Mouse (Mus musculus) heart, postnatal 0 days (tissue): ENCODE data around the gene Qtrt1. TPM values are rescaled to one million over a fixed set of nuclear protein-coding genes. Genes with fewer than 3 reads are reported as not detected.
"Not testable (repeated sequence)": the region's sequence is repeated elsewhere in the genome, so short reads cannot be mapped to it uniquely, and the experiment has no call there.

Experiments used
- ATAC-seq: fragments of 200-750 bp; cut with Nextera tagmentation; 2 replicates; pipeline ENCODE4 v1.8.0; 2017; ENCODE audit warnings: low read depth, moderate number of reproducible peaks, moderate library complexity; ENCODE audit not compliant: insufficient read depth
- DNase-seq: peaks from one replicate; pipeline ENCODE4 v3.0.0-alpha.2; 2016; ENCODE audit warnings: low spot score
- H3K27ac ChIP-seq: fragments of 300-500 bp; sonication (generic); 2 replicates; pipeline ENCODE4 v1.5.1; 2014; ENCODE audit warnings: low read depth, mild to moderate bottlenecking
- H3K27me3 ChIP-seq: fragments of 300-500 bp; sonication (generic); 2 replicates; pipeline ENCODE4 v1.6.1; 2014; ENCODE audit warnings: low read length, mixed read lengths; ENCODE audit not compliant: control insufficient read depth, insufficient read depth
- H3K36me3 ChIP-seq: fragments of 300-500 bp; sonication (generic); replicated peaks from 2 replicates; pipeline ENCODE4 v1.6.1; 2014; ENCODE audit warnings: low read length, mixed read lengths; ENCODE audit not compliant: control insufficient read depth, insufficient read depth
- H3K4me1 ChIP-seq: fragments of 300-500 bp; sonication (generic); 2 replicates; pipeline ENCODE4 v1.6.1; 2014; ENCODE audit warnings: antibody characterized with exemption; ENCODE audit not compliant: control insufficient read depth, insufficient read depth
- H3K4me2 ChIP-seq: fragments of 300-500 bp; sonication (generic); 2 replicates; pipeline ENCODE4 v1.6.1; 2014; ENCODE audit warnings: low read depth, mild to moderate bottlenecking, low read length, moderate library complexity
- H3K4me3 ChIP-seq: fragments of 300-500 bp; sonication (generic); 2 replicates; pipeline ENCODE4 v1.5.1; 2014; ENCODE audit warnings: low read depth, low read length
- H3K9ac ChIP-seq: fragments of 300-500 bp; sonication (generic); replicated peaks from 2 replicates; pipeline ENCODE4 v1.6.1; 2014; ENCODE audit warnings: low read depth, low read length, mixed read lengths
- H3K9me3 ChIP-seq: fragments of 300-500 bp; sonication (generic); replicated peaks from 2 replicates; pipeline ENCODE4 v1.6.1; 2016; ENCODE audit warnings: low read length; ENCODE audit not compliant: control insufficient read depth
- CTCF ChIP-seq: IDR thresholded peaks from 2 replicates; pipeline ENCODE4 v1.5.1; 2016; ENCODE audit warnings: antibody characterized with exemption, control low read depth, low read depth
- EP300 ChIP-seq: IDR thresholded peaks from 2 replicates; pipeline ENCODE4 v1.6.1; 2016; ENCODE audit warnings: antibody characterized with exemption, low read depth
- WGBS: fragments of 180-500 bp; shearing (Covaris S2); extraction: QIAGEN DNeasy Blood & Tissue Kit; methylation state at CpG from one replicate; pipeline ENCODE4 v1.1.7; 2014; 5-methylcytosine and 5-hydroxymethylcytosine counted together
- polyA plus RNA-seq: library from polyadenylated mRNA; unstranded; fragments of >200 nt; fragmentation: Nextera tagmentation; extraction: Ambion mirVana; gene quantifications from 2 replicates; pipeline ENCODE4 v1.2.1, GENCODE M21; 2015
- total RNA-seq: library from RNA; depleted of rRNA; stranded (reverse); fragments of >200 nt; gene quantifications from 2 replicates; pipeline ENCODE4 v1.2.3, GENCODE M21; 2014; ENCODE audit warnings: low replicate concordance; rRNA removed

The Qtrt1 gene
- total and polyA plus RNA-seq, 2 experiments from 2014 or later = 15.5 to 39.7 TPM

- Histone ChIP-seq H3K4me3 (no peak overlapping the region), H3K27me3 (no peaks in the 10 kb centered on the region), H3K36me3 (peaks cover 35% of the 10 kb centered on the region), H3K27ac (peak overlapping the region; percentile 93), H3K4me2 (0 out of 2 replicates have a peak overlapping the region, but pooled peaks have one; percentile 8), H3K4me1 (peaks cover 23% of the 10 kb centered on the region), H3K9ac (no peak overlapping the region), H3K9me3 (no peaks in the 10 kb centered on the region)
- 59% methylated on average over 3 of the region's 3 CpGs for WGBS
- ATAC-seq (no peak), DNase-seq (no peak)
- TF ChIP-seq EP300 (no peak), CTCF (no peak)
Measured at GRCm38 (mm10) chr9:21463766-21464564, 52.3 kb downstream of the Qtrt1 start.

GRCm38 (mm10) chr9:21464565-21464928 is 52.9 kb downstream of the Qtrt1 start:
- peaks cover 41% of the 10 kb centered on the region for H3K36me3 ChIP-seq
- not testable (repeated sequence) for H3K27me3 ChIP-seq, H3K4me2 ChIP-seq, DNase-seq, ATAC-seq, H3K4me3 ChIP-seq, H3K9me3 ChIP-seq, H3K27ac ChIP-seq, H3K9ac ChIP-seq
- WGBS = 91% methylated on average over 7 of the region's 7 CpGs
- H3K4me1 ChIP-seq = peaks cover 23% of the 10 kb centered on the region

GRCm38 (mm10) chr9:21469032-21470024 is 57.7 kb downstream of the Qtrt1 start:
- Histone ChIP-seq H3K9me3 (no peaks in the 10 kb centered on the region), H3K27ac (no peak overlapping the region), H3K27me3 (no peaks in the 10 kb centered on the region), H3K4me1 (no peaks in the 10 kb centered on the region), H3K36me3 (peaks cover 81% of the 10 kb centered on the region), H3K4me2 (no peak overlapping the region), H3K9ac (no peak overlapping the region), H3K4me3 (no peak overlapping the region)
- ATAC-seq (0 out of 2 replicates have a peak, but pooled peaks have one; percentile 9), DNase-seq (no peak)
- WGBS = 89% methylated on average over 18 of the region's 20 CpGs
- TF ChIP-seq CTCF (peak; percentile 55), EP300 (no peak)

Other genes starting within 250 kb of the Qtrt1 start
- 10.2 and 14.6 TPM in 2 replicates for gene Pde4a, start 246.1 kb upstream of the Qtrt1 start, total RNA-seq
- gene Pde4a, start 246.1 kb upstream of the Qtrt1 start, polyA plus RNA-seq = 16.6 and 17.5 TPM in 2 replicates
- 67.9 and 79.0 TPM in 2 replicates for gene Keap1, start 172.5 kb upstream of the Qtrt1 start, total RNA-seq
- gene Keap1, start 172.5 kb upstream of the Qtrt1 start, polyA plus RNA-seq = 42.7 and 45.7 TPM in 2 replicates
- gene S1pr5, start 163.4 kb upstream of the Qtrt1 start, total RNA-seq = not detected in 2 replicates
- gene S1pr5, start 163.4 kb upstream of the Qtrt1 start, polyA plus RNA-seq = 0.10 and 0.15 TPM in 2 replicates
- gene Atg4d, start 146.5 kb upstream of the Qtrt1 start, total RNA-seq = 41.2 and 67.4 TPM in 2 replicates
- gene Atg4d, start 146.5 kb upstream of the Qtrt1 start, polyA plus RNA-seq = 53.6 and 56.1 TPM in 2 replicates
- gene Kri1, start 123.9 kb upstream of the Qtrt1 start, total RNA-seq = 7.0 and 16.3 TPM in 2 replicates
- 5.9 and 9.1 TPM in 2 replicates for gene Kri1, start 123.9 kb upstream of the Qtrt1 start, polyA plus RNA-seq
- gene Cdkn2d, start 120.4 kb upstream of the Qtrt1 start, total RNA-seq = 67.4 and 103 TPM in 2 replicates
- gene Cdkn2d, start 120.4 kb upstream of the Qtrt1 start, polyA plus RNA-seq = 65.8 and 67.5 TPM in 2 replicates
- gene Ap1m2, start 99.5 kb upstream of the Qtrt1 start, total RNA-seq = 0.46 and 0.57 TPM in 2 replicates
- gene Ap1m2, start 99.5 kb upstream of the Qtrt1 start, polyA plus RNA-seq = 0.15 TPM in 1 of 2 replicates, not detected in the other
- 44.0 and 84.8 TPM in 2 replicates for gene Slc44a2, start 91.1 kb upstream of the Qtrt1 start, total RNA-seq
- 45.0 and 46.5 TPM in 2 replicates for gene Slc44a2, start 91.1 kb upstream of the Qtrt1 start, polyA plus RNA-seq
- gene Ilf3, start 44.0 kb upstream of the Qtrt1 start, total RNA-seq = 34.7 and 37.3 TPM in 2 replicates
- gene Ilf3, start 44.0 kb upstream of the Qtrt1 start, polyA plus RNA-seq = 53.6 and 58.4 TPM in 2 replicates
- 78.3 and 95.8 TPM in 2 replicates for gene Dnm2, start 13.1 kb downstream of the Qtrt1 start, total RNA-seq
- 56.8 and 61.1 TPM in 2 replicates for gene Dnm2, start 13.1 kb downstream of the Qtrt1 start, polyA plus RNA-seq
- 70.5 and 99.3 TPM in 2 replicates for gene Tmed1, start 98.4 kb downstream of the Qtrt1 start, total RNA-seq
- 83.7 and 89.1 TPM in 2 replicates for gene Tmed1, start 98.4 kb downstream of the Qtrt1 start, polyA plus RNA-seq
- gene AB124611, start 114.3 kb downstream of the Qtrt1 start, total RNA-seq = 0.15 and 3.3 TPM in 2 replicates
- gene AB124611, start 114.3 kb downstream of the Qtrt1 start, polyA plus RNA-seq = 1.00 and 1.6 TPM in 2 replicates
- gene Carm1, start 135.1 kb downstream of the Qtrt1 start, total RNA-seq = 49.5 and 78.3 TPM in 2 replicates
- 11.3 and 12.7 TPM in 2 replicates for gene Carm1, start 135.1 kb downstream of the Qtrt1 start, polyA plus RNA-seq
- 33.4 and 44.6 TPM in 2 replicates for gene Timm29, start 180.9 kb downstream of the Qtrt1 start, total RNA-seq
- gene Timm29, start 180.9 kb downstream of the Qtrt1 start, polyA plus RNA-seq = 23.2 and 23.7 TPM in 2 replicates
- gene Yipf2, start 181.0 kb downstream of the Qtrt1 start, total RNA-seq = 12.3 and 17.6 TPM in 2 replicates
- 9.1 and 11.9 TPM in 2 replicates for gene Yipf2, start 181.0 kb downstream of the Qtrt1 start, polyA plus RNA-seq
- 55.9 and 66.0 TPM in 2 replicates for gene Smarca4, start 204.3 kb downstream of the Qtrt1 start, total RNA-seq
- gene Smarca4, start 204.3 kb downstream of the Qtrt1 start, polyA plus RNA-seq = 22.2 and 22.9 TPM in 2 replicates